Mouse (Mus musculus) stomach, embryonic 16.5 days (tissue): Measurements from ENCODE around the gene Nr4a1. TPM values are rescaled to one million over a fixed set of nuclear protein-coding genes. Genes with fewer than 3 reads are reported as not detected.
A peak's percentile ranks its signal among the peaks of the same experiment; 100 is the strongest.

Source experiments
- ATAC-seq: fragments of 200-750 bp; cut with Nextera tagmentation; 2 replicates; pipeline ENCODE4 v1.8.0; 2017; ENCODE audit warnings: moderate number of reproducible peaks, moderate TSS enrichment; ENCODE audit not compliant: insufficient read depth, low FRiP score
- H3K27ac ChIP-seq: fragments of 300-500 bp; sonication (generic); 2 replicates; pipeline ENCODE4 v1.5.1; 2014; ENCODE audit warnings: low read length
- H3K27me3 ChIP-seq: fragments of 300-500 bp; sonication (generic); 2 replicates; pipeline ENCODE4 v1.6.1; 2014; ENCODE audit warnings: low read length, control low read depth, mixed read lengths; ENCODE audit not compliant: control insufficient read depth, insufficient read depth
- H3K36me3 ChIP-seq: fragments of 300-500 bp; sonication (generic); 2 replicates; pipeline ENCODE4 v1.6.1; 2014; ENCODE audit warnings: low read length; ENCODE audit not compliant: control insufficient read depth, insufficient read depth
- H3K4me1 ChIP-seq: fragments of 300-500 bp; sonication (generic); 2 replicates; pipeline ENCODE4 v1.6.1; 2014; ENCODE audit warnings: low read length, control low read depth, mixed read lengths; ENCODE audit not compliant: control insufficient read depth, insufficient read depth
- H3K4me2 ChIP-seq: fragments of 300-500 bp; sonication (generic); 2 replicates; pipeline ENCODE4 v1.6.1; 2014; ENCODE audit warnings: low read depth, low read length, mixed read lengths
- H3K4me3 ChIP-seq: fragments of 300-500 bp; sonication (generic); replicated peaks from 2 replicates; pipeline ENCODE4 v1.5.1; 2014; ENCODE audit warnings: mild to moderate bottlenecking, low read length
- H3K9ac ChIP-seq: fragments of 300-500 bp; sonication (generic); 2 replicates; pipeline ENCODE4 v1.6.1; 2014; ENCODE audit warnings: low read length
- H3K9me3 ChIP-seq: fragments of 300-500 bp; sonication (generic); replicated peaks from 2 replicates; pipeline ENCODE4 v1.6.1; 2016; ENCODE audit warnings: low read length, control low read depth; ENCODE audit not compliant: control insufficient read depth
- WGBS: fragments of 180-500 bp; shearing (Covaris S2); extraction: QIAGEN DNeasy Blood & Tissue Kit; methylation state at CpG from one replicate; pipeline ENCODE4 v1.1.7; 2014; 5-methylcytosine and 5-hydroxymethylcytosine counted together
- polyA plus RNA-seq: library from polyadenylated mRNA; unstranded; fragments of >200 nt; fragmentation: Nextera tagmentation; extraction: Ambion mirVana; gene quantifications from 2 replicates; pipeline ENCODE4 v1.2.1, GENCODE M21; 2015

Nr4a1 gene
- polyA plus RNA-seq, 1 experiment from 2014 or later, result 13.3 TPM

GRCm38 (mm10) chr15:101221298-101222104 lies 32.6 kb upstream of the Nr4a1 start:
- H3K4me3 ChIP-seq, result peak overlapping the region; percentile 27
- no peaks in the 10 kb centered on the region for H3K27me3 ChIP-seq
- ATAC-seq, result peak; percentile 65
- peaks cover 44% of the 10 kb centered on the region for H3K4me1 ChIP-seq
- no peaks in the 10 kb centered on the region for H3K9me3 ChIP-seq
- peak overlapping the region; percentile 48 for H3K27ac ChIP-seq
- no peaks in the 10 kb centered on the region for H3K36me3 ChIP-seq
- H3K9ac ChIP-seq, result peak overlapping the region; percentile 36
- WGBS, result 4% methylated on average over 14 of the region's 14 CpGs
- peak overlapping the region; percentile 47 for H3K4me2 ChIP-seq

GRCm38 (mm10) chr15:101222897-101223482 lies 31.1 kb upstream of the Nr4a1 start:
- no peak overlapping the region for H3K4me3 ChIP-seq
- no peak overlapping the region for H3K4me2 ChIP-seq
- 55% methylated on average over 13 of the region's 13 CpGs for WGBS
- 0 out of 2 replicates have a peak overlapping the region, but pooled peaks have one; percentile 91 for H3K9ac ChIP-seq
- H3K27me3 ChIP-seq, result no peaks in the 10 kb centered on the region
- no peaks in the 10 kb centered on the region for H3K36me3 ChIP-seq
- peaks cover 57% of the 10 kb centered on the region for H3K4me1 ChIP-seq
- no peak overlapping the region for H3K27ac ChIP-seq
- H3K9me3 ChIP-seq, result no peaks in the 10 kb centered on the region
- ATAC-seq, result no peak

DNA sequence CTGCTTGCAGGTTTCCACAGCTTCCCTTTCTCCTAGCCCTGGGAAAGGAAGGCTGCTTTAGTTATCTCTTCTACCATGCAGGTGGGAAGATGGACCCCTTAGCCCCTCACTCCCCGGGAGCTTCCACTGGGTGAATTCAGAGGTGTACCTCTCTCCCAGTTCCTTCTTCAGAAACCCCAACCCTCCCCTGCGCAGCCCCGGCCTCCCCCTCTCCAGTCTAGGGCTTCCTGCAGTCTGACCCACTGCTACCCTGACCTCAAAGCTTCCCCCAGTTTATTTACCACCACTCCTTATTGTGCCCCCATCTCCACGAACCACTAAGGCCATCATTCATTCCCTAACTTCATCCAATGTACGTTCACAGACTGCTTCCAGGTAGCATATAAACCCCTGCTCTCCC lies 30.5 kb upstream of the Nr4a1 start:
- Histone ChIP-seq H3K36me3 (no peaks in the 10 kb centered on the region), H3K4me2 (peak overlapping the region; percentile 62), H3K4me3 (peak overlapping the region; percentile 81), H3K27ac (peak overlapping the region; percentile 78; the same call in 1 of the 2 replicates), H3K27me3 (no peaks in the 10 kb centered on the region), H3K4me1 (peaks cover 63% of the 10 kb centered on the region), H3K9me3 (no peaks in the 10 kb centered on the region), H3K9ac (peak overlapping the region; percentile 91)
- no peak for ATAC-seq
- 12% methylated on average over 5 of the region's 5 CpGs for WGBS

DNA sequence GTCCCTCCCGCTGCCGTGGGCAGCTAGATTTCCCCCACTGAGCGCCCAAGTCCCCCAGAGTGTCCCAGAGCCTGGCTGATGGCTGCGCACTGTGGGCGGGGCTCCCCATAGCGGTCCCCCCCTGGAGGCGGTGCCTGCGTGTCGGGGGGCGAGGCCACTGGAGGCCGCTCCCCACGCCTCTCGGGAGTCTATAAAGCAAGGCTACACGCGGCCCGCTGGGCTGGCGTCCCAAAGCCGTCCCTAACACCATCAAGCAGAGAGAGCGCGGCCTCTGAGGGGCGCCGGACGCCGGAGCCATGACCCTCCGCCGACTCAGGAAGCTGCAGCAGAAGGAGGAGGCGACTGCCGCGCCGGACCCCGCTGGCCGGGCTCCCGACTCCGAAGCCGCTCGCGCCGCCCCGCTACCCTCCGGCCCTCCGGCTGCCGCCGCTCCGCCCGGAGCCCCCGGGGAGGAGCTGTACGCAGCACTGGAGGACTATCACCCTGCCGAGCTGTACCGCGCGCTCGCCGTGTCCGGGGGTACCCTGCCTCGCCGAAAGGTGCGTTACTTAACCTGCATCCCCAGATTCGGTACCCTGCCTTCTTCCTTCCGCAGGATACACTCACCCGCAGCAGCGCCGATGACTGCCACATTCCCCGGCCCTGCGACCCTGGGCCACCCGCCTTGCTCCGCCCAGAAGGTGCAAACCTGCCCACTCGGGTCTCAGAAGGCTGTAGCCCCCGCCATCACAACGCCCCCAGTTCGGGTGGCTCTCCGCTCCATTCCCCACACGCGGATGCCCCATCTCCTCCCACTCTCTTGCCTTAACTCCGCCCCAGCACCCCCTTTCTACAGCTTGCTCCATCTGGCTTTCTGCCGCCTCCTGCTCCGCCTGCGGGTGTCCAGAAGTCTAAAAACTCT lies 29.8 kb upstream of the Nr4a1 start, which contains the start of gene Grasp:
Gene Grasp, plus strand, starts transcription at position 183 of the 901 bp plus-strand sequence.
- Histone ChIP-seq H3K9ac (peak within 1 kb of the TSS; percentile 91), H3K4me3 (peak within 1 kb of the TSS; percentile 81), H3K27me3 (no peaks in the 10 kb centered on the region), H3K4me2 (peak within 1 kb of the TSS; percentile 62), H3K4me1 (peaks cover 70% of the 10 kb centered on the region), H3K36me3 (peaks cover under 1% of the 10 kb centered on the region; the same call in 1 of the 2 replicates), H3K9me3 (no peaks in the 10 kb centered on the region), H3K27ac (peak within 1 kb of the TSS; percentile 78)
- peak; percentile 89 for ATAC-seq
- under 1% methylated on average over 70 of the region's 77 CpGs for WGBS

DNA sequence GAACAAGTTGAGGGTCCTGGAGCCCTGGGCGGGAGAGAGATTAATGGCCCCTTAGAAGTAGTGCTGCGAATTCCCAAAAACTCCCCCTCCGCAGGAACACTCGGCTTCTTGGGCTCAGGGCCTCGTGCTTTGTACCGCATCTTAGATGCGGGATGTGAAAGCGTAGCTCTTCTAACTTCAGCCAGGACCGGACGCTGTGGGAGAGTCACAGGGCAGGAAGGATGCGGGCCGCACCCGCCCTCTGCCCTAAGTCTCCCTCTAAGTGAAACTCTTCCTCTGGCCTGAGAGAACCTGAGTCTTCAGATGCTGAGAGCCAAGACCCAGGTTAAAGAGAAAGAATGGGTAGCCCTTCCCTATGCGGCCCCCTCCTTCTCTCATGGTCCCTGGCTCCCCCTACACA lies 29.1 kb upstream of the Nr4a1 start:
- H3K4me3 ChIP-seq, result peak overlapping the region; percentile 81
- H3K9ac ChIP-seq, result peak overlapping the region; percentile 91
- no peaks in the 10 kb centered on the region for H3K27me3 ChIP-seq
- H3K9me3 ChIP-seq, result no peaks in the 10 kb centered on the region
- peaks cover 7% of the 10 kb centered on the region; the same call in 1 of the 2 replicates for H3K36me3 ChIP-seq
- H3K27ac ChIP-seq, result peak overlapping the region; percentile 78
- H3K4me2 ChIP-seq, result peak overlapping the region; percentile 62
- 4% methylated on average over 14 of the region's 14 CpGs for WGBS
- no peak for ATAC-seq
- H3K4me1 ChIP-seq, result peaks cover 71% of the 10 kb centered on the region

DNA sequence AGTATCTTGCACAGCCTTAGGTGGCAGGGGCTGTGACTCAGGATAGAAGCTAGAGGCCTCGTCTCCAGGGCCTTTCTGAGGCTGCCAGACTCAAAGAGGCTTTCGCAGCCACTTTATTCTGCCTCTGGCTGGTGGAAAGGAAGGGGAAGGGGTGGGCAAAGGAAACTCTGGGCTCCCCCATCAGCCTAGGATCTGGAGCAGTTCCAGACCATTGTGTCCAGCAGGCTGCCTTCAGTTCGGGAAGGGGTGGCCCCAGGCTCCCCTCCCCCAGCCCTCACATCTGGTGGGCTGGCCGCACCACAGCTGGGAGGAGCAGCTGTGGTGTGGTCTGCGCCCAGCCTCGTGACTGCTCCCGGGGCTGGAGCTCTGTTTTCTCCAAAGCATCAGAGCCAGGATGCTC lies 26.1 kb upstream of the Nr4a1 start:
- Histone ChIP-seq H3K36me3 (peaks cover 21% of the 10 kb centered on the region), H3K4me1 (peaks cover 63% of the 10 kb centered on the region), H3K9me3 (no peaks in the 10 kb centered on the region), H3K4me3 (peak overlapping the region; percentile 13; the same call in 1 of the 2 replicates), H3K27me3 (no peaks in the 10 kb centered on the region), H3K4me2 (peak overlapping the region; percentile 43), H3K9ac (peak overlapping the region; percentile 34), H3K27ac (peak overlapping the region; percentile 88)
- ATAC-seq, result peak; percentile 62
- 26% methylated on average over 7 of the region's 7 CpGs for WGBS

DNA sequence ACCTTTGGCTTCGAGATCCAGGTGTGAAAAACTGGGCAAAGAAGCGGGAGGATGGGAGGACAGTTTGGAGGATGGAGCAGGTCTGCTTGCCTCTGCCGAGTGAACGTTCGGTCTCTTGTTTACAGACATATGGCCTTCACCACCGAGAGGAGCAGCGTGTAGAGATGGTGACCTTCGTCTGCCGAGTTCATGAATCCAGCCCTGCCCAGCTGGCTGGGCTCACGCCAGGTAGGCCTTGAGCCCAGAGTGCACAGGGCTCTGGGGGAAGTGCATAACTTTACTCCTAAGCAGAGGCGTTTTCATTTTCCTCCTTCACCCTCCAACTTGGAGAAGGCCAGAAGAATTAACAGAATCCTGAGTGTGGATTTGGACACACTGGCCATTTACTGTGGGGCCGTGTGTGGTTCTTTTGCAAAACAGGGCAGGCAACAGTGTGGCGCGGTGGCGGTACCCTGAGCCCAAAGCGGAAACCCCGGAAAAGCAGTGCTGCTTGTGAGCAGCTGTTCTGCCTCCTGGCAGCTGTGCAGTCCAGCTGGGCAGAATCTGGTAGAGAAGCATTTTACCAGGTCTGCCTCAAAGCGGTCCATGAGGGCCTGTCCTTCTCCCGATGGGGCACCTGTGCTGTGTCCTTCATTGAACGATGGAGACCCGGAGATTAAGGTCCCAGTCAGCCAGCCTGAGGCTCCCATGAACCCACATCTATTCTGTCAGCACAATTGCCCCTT lies 25.0 kb upstream of the Nr4a1 start:
- Histone ChIP-seq H3K4me3 (no peak overlapping the region), H3K27ac (peak overlapping the region; percentile 88), H3K4me1 (peaks cover 59% of the 10 kb centered on the region), H3K9ac (0 out of 2 replicates have a peak overlapping the region, but pooled peaks have one; percentile 33), H3K27me3 (no peaks in the 10 kb centered on the region), H3K4me2 (peak overlapping the region; percentile 43), H3K36me3 (peaks cover 21% of the 10 kb centered on the region), H3K9me3 (no peaks in the 10 kb centered on the region)
- 67% methylated on average over 21 of the region's 21 CpGs for WGBS
- ATAC-seq, result no peak

- peaks cover 64% of the 10 kb centered on the region for H3K4me1 ChIP-seq
- H3K27me3 ChIP-seq, result no peaks in the 10 kb centered on the region
- WGBS, result 95% methylated on average over 19 of the region's 19 CpGs
- H3K9me3 ChIP-seq, result no peaks in the 10 kb centered on the region
- no peak overlapping the region for H3K4me3 ChIP-seq
- ATAC-seq, result no peak
- H3K4me2 ChIP-seq, result no peak overlapping the region
- H3K27ac ChIP-seq, result no peak overlapping the region
- peaks cover 21% of the 10 kb centered on the region for H3K36me3 ChIP-seq
- no peak overlapping the region for H3K9ac ChIP-seq
Measured at GRCm38 (mm10) chr15:101230503-101230902, 23.6 kb upstream of the Nr4a1 start.
